Mouse (Mus musculus): ENCODE results near the gene Zer1. TPM values are rescaled to one million over a fixed set of nuclear protein-coding genes. Genes with fewer than 3 reads are reported as not detected.
A peak's percentile ranks its signal among the peaks of the same experiment; 100 is the strongest.

The Zer1 gene
- polyA plus RNA-seq, 1 experiment from 2014 or later, result 15.1 TPM

DNA sequence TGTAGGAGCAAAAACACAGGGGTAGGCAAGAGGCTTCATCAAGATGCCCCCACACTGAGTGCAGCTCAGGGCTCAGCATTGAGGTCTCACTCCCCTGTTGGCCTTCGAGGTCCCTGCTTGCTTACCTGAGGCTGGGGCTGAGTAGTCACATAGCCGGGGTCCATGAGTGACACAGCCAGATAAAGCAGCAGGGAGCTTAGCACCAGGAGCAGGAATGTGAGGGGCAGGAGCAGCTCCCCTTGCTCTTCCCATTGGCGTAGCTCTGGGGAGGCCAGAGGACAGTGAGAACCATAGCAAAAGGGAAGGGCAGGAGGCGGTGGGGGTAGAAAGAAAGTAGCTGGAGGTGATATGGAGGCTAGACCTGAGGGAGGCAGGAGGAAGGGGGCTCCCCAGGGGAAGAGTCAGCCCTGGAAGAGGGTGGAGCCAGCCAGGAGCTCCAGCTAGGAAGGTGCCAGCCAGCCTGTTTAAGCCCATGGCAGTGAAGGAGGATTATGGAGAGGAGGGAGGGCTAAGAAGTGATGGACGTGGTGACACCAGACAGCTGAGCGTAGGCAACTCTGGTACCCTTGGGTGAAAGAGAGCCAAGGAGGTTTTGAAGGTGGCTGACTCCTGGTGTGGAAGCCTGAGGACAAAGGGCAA, 32.0 kb downstream of the Zer1 start:
- ATAC-seq, result no peak
- no peaks in the 10 kb centered on the region for H3K27me3 ChIP-seq
- peaks cover 18% of the 10 kb centered on the region for H3K36me3 ChIP-seq
- peaks cover 24% of the 10 kb centered on the region for H3K4me1 ChIP-seq (replicated peaks)
- H3K4me3 ChIP-seq (replicated peaks), result peak overlapping the region; percentile 63
- H3K4me2 ChIP-seq (replicated peaks), result peak overlapping the region; percentile 78
- no peaks in the 10 kb centered on the region for H3K9me3 ChIP-seq
- H3K9ac ChIP-seq (replicated peaks), result peak overlapping the region; percentile 70; the same call in 1 of the 2 replicates
- no peak overlapping the region for H3K27ac ChIP-seq
- 53% methylated on average over 6 of the region's 6 CpGs for WGBS

DNA sequence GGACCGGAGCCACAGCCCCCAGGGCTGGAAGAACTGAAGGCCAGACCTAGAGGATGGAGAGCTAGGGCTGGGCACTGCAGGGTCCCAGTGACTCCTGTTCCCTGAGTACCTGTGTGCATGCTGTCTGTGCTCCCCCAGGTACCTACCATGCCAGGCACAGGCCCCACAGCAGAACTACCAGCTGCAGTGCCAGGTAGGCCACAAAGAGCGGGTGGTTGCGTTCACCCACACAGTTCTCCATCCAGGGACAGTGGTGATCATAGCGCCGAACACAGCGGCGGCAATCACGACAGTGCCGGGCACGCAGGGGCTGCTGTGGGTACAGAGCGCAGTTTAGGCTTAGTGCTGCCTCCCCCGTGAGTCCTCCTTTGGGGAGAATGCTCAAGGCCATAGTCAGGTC, 32.9 kb downstream of the Zer1 start:
- Histone ChIP-seq H3K27ac (no peak overlapping the region), H3K9ac (replicated peaks) (no peak overlapping the region), H3K4me3 (replicated peaks) (no peak overlapping the region), H3K27me3 (no peaks in the 10 kb centered on the region), H3K36me3 (peaks cover 11% of the 10 kb centered on the region; the same call in 1 of the 2 replicates), H3K9me3 (no peaks in the 10 kb centered on the region), H3K4me2 (replicated peaks) (no peak overlapping the region), H3K4me1 (replicated peaks) (peaks cover 24% of the 10 kb centered on the region)
- 98% methylated on average over 12 of the region's 12 CpGs for WGBS
- ATAC-seq, result no peak

DNA sequence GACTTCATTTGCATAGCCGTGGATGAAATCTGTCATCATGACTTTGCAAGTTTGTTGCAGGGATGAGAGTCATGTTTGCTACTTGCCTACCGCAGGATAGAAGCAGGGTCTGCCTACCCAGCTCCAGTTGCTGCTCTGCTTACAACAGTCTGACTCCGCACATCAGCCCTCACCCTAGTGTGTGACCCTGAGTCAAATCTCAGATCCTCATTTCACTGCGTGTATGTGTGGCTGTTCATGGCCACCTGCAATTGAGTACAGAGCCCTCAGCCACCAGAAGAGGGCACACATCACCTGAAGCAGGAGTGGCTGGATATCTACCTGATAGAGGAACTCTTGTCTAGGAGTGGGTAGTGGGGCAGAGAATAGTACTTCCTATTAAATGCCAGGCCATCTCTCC, 37.1 kb downstream of the Zer1 start:
- Histone ChIP-seq H3K9ac (replicated peaks) (no peak overlapping the region), H3K36me3 (peaks cover 5% of the 10 kb centered on the region; the same call in 1 of the 2 replicates), H3K9me3 (no peaks in the 10 kb centered on the region), H3K4me1 (replicated peaks) (peaks cover 9% of the 10 kb centered on the region), H3K4me3 (replicated peaks) (no peak overlapping the region), H3K27ac (no peak overlapping the region), H3K4me2 (replicated peaks) (no peak overlapping the region), H3K27me3 (no peaks in the 10 kb centered on the region)
- no peak for ATAC-seq
- 93% methylated on average over 4 of the region's 4 CpGs for WGBS

DNA sequence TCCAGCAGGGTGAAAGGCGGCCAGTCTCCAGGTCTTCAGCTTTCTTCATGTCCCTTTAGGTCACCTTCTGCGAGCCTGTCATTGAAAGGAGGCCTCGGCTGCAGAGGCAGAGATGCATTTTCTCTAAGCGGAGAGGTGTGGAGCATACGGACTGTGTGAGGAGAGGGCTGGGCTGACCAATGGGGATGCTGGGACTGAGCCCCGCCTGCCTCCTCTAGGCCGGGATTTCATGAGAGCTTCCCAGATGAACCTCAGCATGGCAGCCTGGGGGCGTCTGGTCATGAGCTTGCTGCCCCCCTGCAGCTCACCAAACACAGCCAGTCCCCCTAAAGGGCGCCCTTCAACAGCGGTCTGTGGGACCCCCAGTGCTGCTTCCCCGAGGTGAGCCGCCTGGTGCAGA, 39.8 kb downstream of the Zer1 start:
- H3K27me3 ChIP-seq, result no peaks in the 10 kb centered on the region
- H3K4me1 ChIP-seq (replicated peaks), result peaks cover 8% of the 10 kb centered on the region
- H3K9ac ChIP-seq (replicated peaks), result peak overlapping the region; percentile 28; the same call in 1 of the 2 replicates
- peak; percentile 82 for ATAC-seq
- H3K36me3 ChIP-seq, result no peaks in the 10 kb centered on the region
- no peaks in the 10 kb centered on the region for H3K9me3 ChIP-seq
- peak overlapping the region; percentile 5; the same call in 1 of the 2 replicates for H3K4me3 ChIP-seq (replicated peaks)
- peak overlapping the region; percentile 46 for H3K4me2 ChIP-seq (replicated peaks)
- H3K27ac ChIP-seq, result no peak overlapping the region
- 11% methylated on average over 12 of the region's 12 CpGs for WGBS

DNA sequence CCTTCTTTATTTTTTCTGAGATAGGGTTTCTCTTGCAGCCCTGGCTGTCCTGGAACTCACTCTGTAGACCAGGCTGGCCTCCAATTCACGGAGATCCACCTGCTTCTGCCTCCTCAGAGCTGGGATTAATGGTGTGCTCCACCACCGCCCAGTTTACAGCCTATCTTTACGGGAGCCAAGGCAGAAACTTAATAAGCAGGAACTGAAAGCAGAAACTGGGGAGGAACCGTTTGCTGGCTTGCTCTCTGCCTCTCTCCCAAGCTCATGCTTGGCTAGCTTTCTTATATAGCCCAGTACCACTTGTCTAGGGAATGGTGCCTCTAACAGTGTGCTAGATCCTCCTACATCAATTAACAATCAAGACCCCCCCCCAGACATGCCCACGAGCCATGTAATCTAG, 40.3 kb downstream of the Zer1 start:
- Histone ChIP-seq H3K9me3 (no peaks in the 10 kb centered on the region), H3K4me3 (replicated peaks) (no peak overlapping the region), H3K4me2 (replicated peaks) (peak overlapping the region; percentile 46), H3K9ac (replicated peaks) (no peak overlapping the region), H3K27me3 (no peaks in the 10 kb centered on the region), H3K27ac (no peak overlapping the region), H3K4me1 (replicated peaks) (peaks cover 8% of the 10 kb centered on the region), H3K36me3 (no peaks in the 10 kb centered on the region)
- 49% methylated on average over 5 of the region's 5 CpGs for WGBS
- ATAC-seq, result no peak

DNA sequence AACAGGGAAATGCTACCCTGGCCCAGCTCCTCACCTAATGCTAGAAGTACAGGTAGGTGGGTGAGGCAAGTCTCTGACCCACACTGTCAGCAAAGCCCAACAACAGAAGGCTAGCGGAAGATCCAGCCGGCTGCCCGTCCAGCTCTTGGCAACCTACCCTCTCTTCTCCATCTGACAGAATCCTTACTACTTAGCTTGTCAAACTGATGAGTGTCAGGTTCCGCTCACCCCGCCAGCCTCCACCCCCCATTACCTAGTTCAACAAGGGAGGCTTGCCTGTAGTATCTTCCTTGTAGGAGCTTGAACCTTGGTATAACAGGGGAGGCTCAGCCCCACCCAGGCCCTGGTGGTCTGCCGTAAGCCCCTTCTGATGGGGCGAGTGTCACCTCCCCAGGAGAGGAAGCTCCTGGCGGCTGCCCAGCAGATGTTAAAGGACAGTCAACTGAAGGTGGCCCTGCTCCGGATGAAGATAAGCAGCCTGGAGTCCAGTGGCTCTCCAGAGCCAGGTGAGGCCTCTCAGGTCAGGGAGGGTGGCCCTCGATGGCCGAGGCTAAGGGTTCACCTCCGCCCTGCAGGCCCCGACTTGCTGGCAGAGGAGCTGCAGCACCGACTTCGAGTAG, 44.1 kb downstream of the Zer1 start:
- ATAC-seq, result no peak
- WGBS, result 91% methylated on average over 15 of the region's 15 CpGs
- Histone ChIP-seq H3K9me3 (no peaks in the 10 kb centered on the region), H3K4me3 (replicated peaks) (no peak overlapping the region), H3K4me1 (replicated peaks) (peaks cover 25% of the 10 kb centered on the region), H3K9ac (replicated peaks) (no peak overlapping the region), H3K27ac (no peak overlapping the region), H3K36me3 (no peaks in the 10 kb centered on the region), H3K27me3 (no peaks in the 10 kb centered on the region), H3K4me2 (replicated peaks) (no peak overlapping the region)

DNA sequence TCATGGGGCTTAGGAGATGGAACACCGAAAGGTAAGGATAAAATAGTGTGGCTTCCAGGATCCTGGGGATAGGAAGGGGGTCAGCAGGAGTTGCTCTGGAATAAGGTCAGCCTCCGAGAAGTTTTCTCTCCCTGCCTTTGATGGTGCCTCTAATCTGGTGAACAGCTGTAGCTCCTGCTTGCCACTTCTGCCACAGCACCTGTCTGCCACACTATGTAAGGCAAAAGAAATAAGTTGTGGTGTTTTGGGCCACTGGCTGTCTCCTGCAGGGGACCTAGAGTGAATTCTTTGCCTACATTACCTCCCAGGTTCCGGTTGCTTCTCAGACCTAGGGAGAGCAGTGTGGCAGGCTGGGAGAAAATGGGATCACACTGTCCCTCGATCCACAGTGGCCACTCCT, 45.6 kb downstream of the Zer1 start:
- H3K4me1 ChIP-seq (replicated peaks), result peaks cover 17% of the 10 kb centered on the region
- H3K9me3 ChIP-seq, result no peaks in the 10 kb centered on the region
- H3K9ac ChIP-seq (replicated peaks), result peak overlapping the region; percentile 19; the same call in 1 of the 2 replicates
- H3K27ac ChIP-seq, result 0 out of 2 replicates have a peak overlapping the region, but pooled peaks have one; percentile 39
- no peak for ATAC-seq
- no peak overlapping the region for H3K4me3 ChIP-seq (replicated peaks)
- WGBS, result 75% methylated on average over 4 of the region's 4 CpGs
- H3K4me2 ChIP-seq (replicated peaks), result no peak overlapping the region
- no peaks in the 10 kb centered on the region for H3K27me3 ChIP-seq
- H3K36me3 ChIP-seq, result peaks cover 2% of the 10 kb centered on the region; the same call in 1 of the 2 replicates

DNA sequence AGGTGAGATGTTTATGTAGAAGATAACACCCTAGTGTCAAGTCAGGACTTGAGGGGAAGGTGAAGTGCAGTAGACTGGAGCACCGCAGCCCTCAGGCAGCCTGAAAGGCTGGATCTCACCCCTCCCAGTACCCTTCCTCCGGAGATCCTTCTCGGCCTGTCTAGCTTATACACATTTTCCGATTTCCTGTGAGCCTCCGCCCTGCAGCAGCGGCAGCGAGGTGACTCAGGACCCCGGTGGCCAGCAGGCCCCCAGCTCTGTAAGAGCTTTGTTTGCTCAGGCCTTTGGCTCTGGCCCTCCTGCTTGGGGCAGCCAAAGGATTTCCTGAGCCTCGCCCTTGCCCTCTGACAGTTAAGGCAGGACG, 46.1 kb downstream of the Zer1 start:
- peak overlapping the region; percentile 39; the same call in 1 of the 2 replicates for H3K27ac ChIP-seq
- WGBS, result 27% methylated on average over 10 of the region's 10 CpGs
- no peaks in the 10 kb centered on the region for H3K27me3 ChIP-seq
- H3K4me3 ChIP-seq (replicated peaks), result no peak overlapping the region; the same call in 1 of the 2 replicates
- H3K9ac ChIP-seq (replicated peaks), result peak overlapping the region; percentile 19; the same call in 1 of the 2 replicates
- peak overlapping the region; percentile 91 for H3K4me2 ChIP-seq (replicated peaks)
- peaks cover 17% of the 10 kb centered on the region for H3K4me1 ChIP-seq (replicated peaks)
- no peak for ATAC-seq
- peaks cover 6% of the 10 kb centered on the region; the same call in 1 of the 2 replicates for H3K36me3 ChIP-seq
- no peaks in the 10 kb centered on the region for H3K9me3 ChIP-seq

DNA sequence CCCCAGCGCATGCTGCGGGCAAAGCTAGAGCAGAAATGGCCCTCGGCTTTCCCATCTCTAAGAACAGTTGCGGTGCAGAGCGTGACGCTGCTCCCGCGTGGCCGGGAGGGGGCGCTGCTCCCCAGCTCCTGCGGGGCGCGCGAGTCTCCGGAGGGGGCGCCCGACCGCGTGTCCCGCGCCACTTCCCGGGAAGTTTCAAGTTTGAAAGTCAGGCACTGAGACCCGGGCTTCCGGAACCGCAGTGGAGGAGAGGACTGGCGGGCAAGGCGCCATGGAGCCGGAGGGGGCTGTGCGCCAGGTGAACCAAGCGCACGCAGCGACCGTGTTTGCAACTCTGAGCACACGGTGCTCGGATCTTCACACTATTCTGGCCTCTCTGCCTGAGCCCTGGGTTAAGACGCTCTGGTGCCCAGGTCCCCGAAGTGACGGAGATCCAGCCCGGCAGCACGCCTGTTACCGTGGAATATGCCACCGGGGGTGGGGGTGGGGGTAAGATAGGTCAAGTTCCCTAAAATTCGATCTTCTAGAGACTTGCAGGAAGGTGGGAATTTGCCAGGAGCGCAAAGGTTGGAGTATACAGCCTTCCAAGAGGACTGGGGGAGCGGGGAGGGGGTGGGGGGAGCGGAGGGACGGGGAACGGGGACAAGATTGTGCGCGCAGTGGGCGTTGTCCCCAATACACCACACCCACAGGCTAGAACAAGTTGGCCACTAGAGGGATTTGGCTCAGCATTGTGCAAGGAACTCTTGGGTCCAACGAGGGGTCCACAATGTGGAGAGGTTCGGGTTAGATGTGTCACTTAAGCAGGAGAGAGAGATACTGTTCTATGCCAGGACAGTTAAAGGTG, 46.7 kb downstream of the Zer1 start, which contains the start of gene Pkn3:
Pkn3 (plus strand) TSS at position 183 of the 847 bp plus-strand sequence.
- Histone ChIP-seq H3K4me1 (replicated peaks) (peaks cover 17% of the 10 kb centered on the region), H3K27ac (peak within 1 kb of the TSS; percentile 39; the same call in 1 of the 2 replicates), H3K4me2 (replicated peaks) (peak within 1 kb of the TSS; percentile 91), H3K36me3 (peaks cover 11% of the 10 kb centered on the region), H3K4me3 (replicated peaks) (peak within 1 kb of the TSS; percentile 46), H3K27me3 (no peaks in the 10 kb centered on the region), H3K9me3 (no peaks in the 10 kb centered on the region), H3K9ac (replicated peaks) (peak within 1 kb of the TSS; percentile 49; the same call in 1 of the 2 replicates)
- under 1% methylated on average over 53 of the region's 53 CpGs for WGBS
- ATAC-seq, result peak; percentile 82

DNA sequence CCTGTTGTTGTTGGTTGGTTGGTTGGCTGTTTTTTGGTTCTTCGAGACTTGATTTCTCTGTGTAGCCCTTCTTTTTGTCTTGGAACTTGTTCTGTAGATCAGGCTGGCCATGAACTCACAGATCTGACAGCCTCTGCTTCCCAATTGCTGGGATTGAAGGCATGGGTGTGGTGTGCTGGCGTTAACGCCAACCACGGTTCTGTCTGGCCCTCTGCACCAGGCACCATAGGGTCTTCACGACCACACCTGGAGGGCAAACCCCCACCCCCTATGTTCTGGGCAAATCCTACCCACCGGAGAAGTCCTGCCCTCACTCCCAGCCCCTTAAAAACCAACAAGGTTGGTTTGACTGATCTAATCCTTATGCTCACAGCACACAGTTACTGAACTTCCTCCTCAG, 47.4 kb downstream of the Zer1 start:
- H3K36me3 ChIP-seq, result peaks cover 17% of the 10 kb centered on the region
- H3K9me3 ChIP-seq, result no peaks in the 10 kb centered on the region
- no peak overlapping the region for H3K27ac ChIP-seq
- WGBS, result 75% methylated on average over 6 of the region's 6 CpGs
- H3K4me1 ChIP-seq (replicated peaks), result peaks cover 17% of the 10 kb centered on the region
- ATAC-seq, result peak; percentile 32
- H3K4me3 ChIP-seq (replicated peaks), result no peak overlapping the region
- no peaks in the 10 kb centered on the region for H3K27me3 ChIP-seq
- no peak overlapping the region; the same call in 1 of the 2 replicates for H3K9ac ChIP-seq (replicated peaks)
- peak overlapping the region; percentile 91 for H3K4me2 ChIP-seq (replicated peaks)

DNA sequence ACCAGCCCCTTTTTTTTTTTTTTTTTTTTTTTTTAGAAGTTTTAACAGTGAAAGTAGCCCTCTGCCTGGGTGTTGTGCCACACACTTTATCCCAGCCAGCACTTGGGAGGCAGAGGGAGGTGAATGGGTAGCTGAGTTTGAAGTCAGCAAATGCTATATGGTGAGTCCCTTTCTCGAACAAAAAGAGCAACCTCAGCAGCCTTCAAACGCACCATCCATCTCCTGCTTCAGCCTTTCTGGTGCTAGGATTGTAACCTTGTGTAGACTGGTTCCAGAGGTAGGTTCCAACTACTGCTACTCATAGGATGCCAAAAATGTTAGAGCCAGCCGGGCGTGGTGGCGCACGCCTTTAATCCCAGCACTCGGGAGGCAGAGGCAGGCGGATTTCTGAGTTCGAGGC, 47.9 kb downstream of the Zer1 start:
- H3K36me3 ChIP-seq, result peaks cover 19% of the 10 kb centered on the region
- no peak for ATAC-seq
- H3K9me3 ChIP-seq, result no peaks in the 10 kb centered on the region
- H3K27me3 ChIP-seq, result no peaks in the 10 kb centered on the region
- no peak overlapping the region for H3K27ac ChIP-seq
- no peak overlapping the region for H3K4me2 ChIP-seq (replicated peaks)
- WGBS, result 94% methylated on average over 9 of the region's 9 CpGs
- H3K4me3 ChIP-seq (replicated peaks), result no peak overlapping the region
- H3K4me1 ChIP-seq (replicated peaks), result peaks cover 17% of the 10 kb centered on the region
- no peak overlapping the region for H3K9ac ChIP-seq (replicated peaks)

DNA sequence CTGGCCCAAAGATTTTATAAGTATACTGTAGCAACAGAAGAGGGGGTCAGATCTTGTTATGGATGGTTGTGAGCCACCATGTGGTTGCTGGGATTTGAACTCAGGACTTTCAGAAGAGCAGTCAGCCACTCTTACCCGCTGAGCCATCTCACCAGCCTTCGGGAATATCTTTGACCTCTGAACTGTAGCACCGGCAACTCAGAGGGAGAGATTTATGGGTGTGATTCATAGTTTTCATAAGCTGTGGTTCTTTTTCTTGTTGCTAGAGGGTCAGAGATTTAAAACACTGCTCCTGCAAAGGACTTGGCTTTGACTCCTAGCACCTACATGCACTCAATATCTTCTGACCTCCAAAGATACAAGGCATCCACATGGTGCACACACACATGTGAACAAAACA, 48.8 kb downstream of the Zer1 start:
- 84% methylated on average over 3 of the region's 3 CpGs for WGBS
- Histone ChIP-seq H3K9ac (replicated peaks) (no peak overlapping the region), H3K27me3 (no peaks in the 10 kb centered on the region), H3K27ac (no peak overlapping the region), H3K4me2 (replicated peaks) (no peak overlapping the region), H3K9me3 (no peaks in the 10 kb centered on the region), H3K36me3 (peaks cover 20% of the 10 kb centered on the region), H3K4me1 (replicated peaks) (peaks cover 17% of the 10 kb centered on the region), H3K4me3 (replicated peaks) (no peak overlapping the region)
- no peak for ATAC-seq
